In the genomic region with DNA sequence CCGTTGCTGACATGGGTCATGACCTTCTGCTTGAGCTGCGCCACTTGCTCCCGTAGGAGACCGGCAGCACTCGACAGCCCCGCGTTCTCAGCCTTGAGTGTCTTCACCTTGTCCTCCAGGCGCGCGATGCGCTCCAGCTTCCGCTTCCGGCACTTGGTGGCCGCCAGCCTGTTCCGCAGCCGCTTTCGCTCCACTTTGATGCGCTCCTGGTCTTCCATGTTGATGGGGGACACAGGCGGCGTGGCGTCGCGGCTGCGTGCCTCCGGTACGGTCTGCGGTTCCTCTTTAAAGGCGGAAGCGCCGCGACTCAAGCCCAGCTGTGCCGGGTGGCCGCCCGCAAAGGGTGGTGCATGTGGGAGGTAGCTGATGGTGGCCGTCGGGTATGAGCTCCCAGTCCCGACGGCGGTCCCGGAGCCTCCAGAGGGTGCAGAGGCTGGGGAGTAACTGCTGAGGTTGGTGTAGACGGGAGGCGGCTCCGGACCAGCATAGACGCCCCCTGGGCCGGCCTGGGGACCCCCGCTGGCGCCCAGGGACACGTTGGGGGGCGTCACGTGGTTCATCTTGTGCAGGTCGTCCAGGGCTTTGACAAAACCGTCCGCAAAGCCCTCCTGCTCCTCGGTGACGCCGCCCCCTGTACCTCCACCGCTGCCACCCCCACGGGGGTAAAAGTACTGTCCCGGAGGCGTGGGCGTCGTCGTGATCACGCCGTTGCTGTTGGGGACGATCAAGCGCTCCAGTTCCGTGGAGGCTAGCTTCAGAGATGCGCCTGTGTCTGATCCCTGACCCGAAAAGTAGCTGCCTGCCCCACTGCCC, we compare ENCODE assay signal across 9 mouse cellular contexts. TPM values are rescaled to one million over a fixed set of nuclear protein-coding genes. Genes with fewer than 3 reads are reported as not detected.
DNase-seq lines count a peak whose midpoint lies in the region; ATAC-seq lines count a peak whose summit lies in the region.
"Had no signal": no experiment of that assay in that cellular context is flagged by ENCODE, and none has a peak within 500 bp of the region (broad histone marks: within the 10 kb centered on the region; RNA-seq: fewer than 3 reads in every experiment).

No protein-coding gene starts in this region.

- H3K4me2 ChIP-seq in intestine, embryonic 15.5 days (replicated peaks): peak overlapping the region; percentile 89
- H3K4me2 ChIP-seq in limb, embryonic 12.5 days: peak overlapping the region; percentile 99
- H3K4me2 ChIP-seq in midbrain, embryonic 12.5 days (replicated peaks): peak overlapping the region; percentile 98

- H3K36me3 ChIP-seq in erythroblast, embryonic 14.5 days (ENCODE audit: control insufficient read depth): peaks cover 28% of the 10 kb centered on the region
- 0 out of 2 replicates have a peak, but pooled peaks cover 5% of the 10 kb centered on the region for H3K36me3 ChIP-seq in intestine, embryonic 15.5 days
- peaks cover 25% of the 10 kb centered on the region for H3K36me3 ChIP-seq in limb, embryonic 12.5 days
- H3K36me3 ChIP-seq in midbrain, embryonic 12.5 days: peaks cover 26% of the 10 kb centered on the region

- intact Hi-C loops in gastrocnemius, postnatal 36 days (cut with DNase I): no loop called here

- H3K27ac ChIP-seq in intestine, embryonic 15.5 days: peak overlapping the region; percentile 90
- H3K27ac ChIP-seq in limb, embryonic 12.5 days: peak overlapping the region; percentile 67; the same call in 1 of the 2 replicates
- H3K27ac ChIP-seq in midbrain, embryonic 12.5 days (replicated peaks): no peak overlapping the region

- H3K9me3 ChIP-seq in erythroblast, embryonic 14.5 days (ENCODE audit: control insufficient read depth, low read length): no peaks in the 10 kb centered on the region
- no peaks in the 10 kb centered on the region for H3K9me3 ChIP-seq in intestine, embryonic 15.5 days
- H3K9me3 ChIP-seq in limb, embryonic 12.5 days: no peaks in the 10 kb centered on the region
- H3K9me3 ChIP-seq in midbrain, embryonic 12.5 days: no peaks in the 10 kb centered on the region

- peak overlapping the region; percentile 71 for H3K4me3 ChIP-seq in erythroblast, embryonic 14.5 days (replicated peaks)
- peak overlapping the region; percentile 58 for H3K4me3 ChIP-seq in intestine, embryonic 15.5 days (replicated peaks)
- peak overlapping the region; percentile 56 for H3K4me3 ChIP-seq in limb, embryonic 12.5 days (replicated peaks)
- H3K4me3 ChIP-seq in midbrain, embryonic 12.5 days: peak overlapping the region; percentile 51

- H3K27me3 ChIP-seq in erythroblast, embryonic 14.5 days (ENCODE audit: control insufficient read depth): peaks cover 16% of the 10 kb centered on the region
- no peaks in the 10 kb centered on the region for H3K27me3 ChIP-seq in intestine, embryonic 15.5 days (replicated peaks)
- peaks cover 30% of the 10 kb centered on the region for H3K27me3 ChIP-seq in limb, embryonic 12.5 days
- peaks cover 60% of the 10 kb centered on the region for H3K27me3 ChIP-seq in midbrain, embryonic 12.5 days
- H3K27me3 ChIP-seq: Patski had no signal

- no peak for ATAC-seq in erythroblast, adult 5-6 weeks (replicated peaks; ENCODE audit: low FRiP score, poor library complexity, severe bottlenecking)
- no peak for ATAC-seq in intestine, embryonic 15.5 days
- no peak for ATAC-seq in limb, embryonic 12.5 days (ENCODE audit: insufficient number of reproducible peaks, insufficient read depth, low FRiP score, low TSS enrichment, low read depth)
- no peak for ATAC-seq in midbrain, embryonic 12.5 days (ENCODE audit: low FRiP score, low read depth)

- peak; percentile 56 to 69 for DNase-seq in cerebellum, postnatal 10 days
- peak; percentile 44 to 73 for DNase-seq in gastrocnemius, postnatal 36 days
- DNase-seq in spleen, postnatal 4 days (ENCODE audit: low spot score in 2 of 2): peak; percentile 76 to 89

- peak overlapping the region; percentile 67 for H3K9ac ChIP-seq in intestine, embryonic 15.5 days
- H3K9ac ChIP-seq in limb, embryonic 12.5 days (replicated peaks): peak overlapping the region; percentile 65
- H3K9ac ChIP-seq in midbrain, embryonic 12.5 days (replicated peaks): peak overlapping the region; percentile 53

- H3K4me1 ChIP-seq in erythroblast, embryonic 14.5 days (ENCODE audit: control insufficient read depth): peaks cover 98% of the 10 kb centered on the region
- peaks cover 61% of the 10 kb centered on the region for H3K4me1 ChIP-seq in intestine, embryonic 15.5 days (replicated peaks)
- peaks cover 66% of the 10 kb centered on the region for H3K4me1 ChIP-seq in limb, embryonic 12.5 days (replicated peaks)
- H3K4me1 ChIP-seq in midbrain, embryonic 12.5 days: peaks cover 58% of the 10 kb centered on the region

- WGBS in intestine, embryonic 15.5 days: under 1% methylated on average over 70 of the region's 70 CpGs
- 1% methylated on average over 70 of the region's 70 CpGs for WGBS in limb, embryonic 12.5 days
- WGBS in midbrain, embryonic 12.5 days: 1% methylated on average over 70 of the region's 70 CpGs

RNA-seq across cellular contexts. Expression of gene Junb, which starts 0.9 kb away (rescaled TPM):
- polyA plus RNA-seq in erythroblast, embryonic 14.5 days (2012): 9.6 and 10.3 TPM in 2 replicates
- 6.1 and 6.7 TPM in 2 replicates for total RNA-seq in erythroblast, adult 5-6 weeks (2015; ENCODE audit: low replicate concordance)
- 15.5 and 16.1 TPM in 2 replicates for total RNA-seq in erythroblast, adult 5-6 weeks (2017; ENCODE audit: low replicate concordance)
- 10 to 100 TPM in 1 of 2 experiments, 1 to 10 TPM in 1; 4.3 to 12.8 TPM for total RNA-seq in gastrocnemius, postnatal 36 days (2021)
- polyA plus RNA-seq in intestine, embryonic 15.5 days (2015; fragmentation: Nextera tagmentation; extraction: Ambion mirVana): 28.4 and 30.7 TPM in 2 replicates
- 7.6 and 10.5 TPM in 2 replicates for polyA plus RNA-seq in limb, embryonic 12.5 days (2016; fragmentation: Nextera tagmentation; extraction: Ambion mirVana)
- polyA plus RNA-seq in midbrain, embryonic 12.5 days (2016; fragmentation: Nextera tagmentation; extraction: Ambion mirVana): 6.0 and 6.5 TPM in 2 replicates

RNA-seq across cellular contexts. Expression of gene Rnaseh2a, which starts 8.1 kb away (rescaled TPM):
- 162 and 179 TPM in 2 replicates for polyA plus RNA-seq in erythroblast, embryonic 14.5 days (2012)
- total RNA-seq in erythroblast, adult 5-6 weeks (2015; ENCODE audit: low replicate concordance): 31.8 and 67.2 TPM in 2 replicates
- total RNA-seq in erythroblast, adult 5-6 weeks (2017; ENCODE audit: low replicate concordance): 37.4 and 37.9 TPM in 2 replicates
- total RNA-seq in gastrocnemius, postnatal 36 days (2021): 10 to 100 TPM; 23.3 to 23.8 TPM
- 116 and 117 TPM in 2 replicates for polyA plus RNA-seq in intestine, embryonic 15.5 days (2015; fragmentation: Nextera tagmentation; extraction: Ambion mirVana)
- 105 and 122 TPM in 2 replicates for polyA plus RNA-seq in limb, embryonic 12.5 days (2016; fragmentation: Nextera tagmentation; extraction: Ambion mirVana)
- polyA plus RNA-seq in midbrain, embryonic 12.5 days (2016; fragmentation: Nextera tagmentation; extraction: Ambion mirVana): 91.9 and 98.7 TPM in 2 replicates

RNA-seq across cellular contexts. Expression of gene Prdx2, which starts 8.3 kb away (rescaled TPM):
- polyA plus RNA-seq in erythroblast, embryonic 14.5 days (2012): 111 and 222 TPM in 2 replicates
- 1,192 and 1,430 TPM in 2 replicates for total RNA-seq in erythroblast, adult 5-6 weeks (2015; ENCODE audit: low replicate concordance)
- 2,193 and 2,235 TPM in 2 replicates for total RNA-seq in erythroblast, adult 5-6 weeks (2017; ENCODE audit: low replicate concordance)
- total RNA-seq in gastrocnemius, postnatal 36 days (2021): 100 to 1,000 TPM; 180 to 196 TPM
- 581 and 615 TPM in 2 replicates for polyA plus RNA-seq in intestine, embryonic 15.5 days (2015; fragmentation: Nextera tagmentation; extraction: Ambion mirVana)
- 1,079 and 1,120 TPM in 2 replicates for polyA plus RNA-seq in limb, embryonic 12.5 days (2016; fragmentation: Nextera tagmentation; extraction: Ambion mirVana)
- polyA plus RNA-seq in midbrain, embryonic 12.5 days (2016; fragmentation: Nextera tagmentation; extraction: Ambion mirVana): 1,292 and 1,309 TPM in 2 replicates

RNA-seq across cellular contexts. Expression of gene Gm49661, which starts 8.4 kb away (rescaled TPM):
- polyA plus RNA-seq in erythroblast, embryonic 14.5 days (2012): not detected in 2 replicates
- total RNA-seq in erythroblast, adult 5-6 weeks (2015; ENCODE audit: low replicate concordance): not detected in 2 replicates
- total RNA-seq in erythroblast, adult 5-6 weeks (2017; ENCODE audit: low replicate concordance): not detected in 2 replicates
- not detected for total RNA-seq in gastrocnemius, postnatal 36 days (2021)
- not detected in 2 replicates for polyA plus RNA-seq in intestine, embryonic 15.5 days (2015; fragmentation: Nextera tagmentation; extraction: Ambion mirVana)
- not detected in 2 replicates for polyA plus RNA-seq in limb, embryonic 12.5 days (2016; fragmentation: Nextera tagmentation; extraction: Ambion mirVana)
- not detected in 2 replicates for polyA plus RNA-seq in midbrain, embryonic 12.5 days (2016; fragmentation: Nextera tagmentation; extraction: Ambion mirVana)

RNA-seq across cellular contexts. Expression of gene Hook2, which starts 12.8 kb away (rescaled TPM):
- polyA plus RNA-seq in erythroblast, embryonic 14.5 days (2012): 0.46 and 0.58 TPM in 2 replicates
- 1.9 and 5.0 TPM in 2 replicates for total RNA-seq in erythroblast, adult 5-6 weeks (2015; ENCODE audit: low replicate concordance)
- total RNA-seq in erythroblast, adult 5-6 weeks (2017; ENCODE audit: low replicate concordance): 1.6 and 6.1 TPM in 2 replicates
- total RNA-seq in gastrocnemius, postnatal 36 days (2021): 1 to 10 TPM; 1.4 to 1.5 TPM
- polyA plus RNA-seq in intestine, embryonic 15.5 days (2015; fragmentation: Nextera tagmentation; extraction: Ambion mirVana): 68.7 and 75.8 TPM in 2 replicates
- polyA plus RNA-seq in limb, embryonic 12.5 days (2016; fragmentation: Nextera tagmentation; extraction: Ambion mirVana): 19.3 and 19.7 TPM in 2 replicates
- polyA plus RNA-seq in midbrain, embryonic 12.5 days (2016; fragmentation: Nextera tagmentation; extraction: Ambion mirVana): 17.7 and 18.7 TPM in 2 replicates
